In genomic region chr13:70061363-70061945, GRCm38 (mm10) we compare ENCODE assay signal across 23 mouse cellular contexts.
DNase-seq lines count a peak whose midpoint lies in the region; ATAC-seq and TF ChIP-seq lines count a peak whose summit lies in the region.
"Had no signal": no experiment of that assay in that cellular context is flagged by ENCODE, and none has a peak within 500 bp of the region (broad histone marks: within the 10 kb centered on the region; RNA-seq: fewer than 3 reads in every experiment).

No protein-coding gene starts in this region.

- H3K36me3 ChIP-seq in midbrain, embryonic 13.5 days: no peaks in the 10 kb centered on the region
- no peaks in the 10 kb centered on the region for H3K36me3 ChIP-seq in midbrain, embryonic 10.5 days
- H3K36me3 ChIP-seq in hindbrain, postnatal 0 days (ENCODE audit: insufficient read depth, low read length): no peaks in the 10 kb centered on the region
- H3K36me3 ChIP-seq: embryonic facial prominence, embryonic 12.5 days; heart, embryonic 15.5 days; midbrain, embryonic 12.5 days had no signal

- no peak overlapping the region for H3K4me3 ChIP-seq in midbrain, embryonic 13.5 days (replicated peaks)
- no peak overlapping the region for H3K4me3 ChIP-seq in midbrain, embryonic 10.5 days
- H3K4me3 ChIP-seq in hindbrain, postnatal 0 days (ENCODE audit: low read length): no peak overlapping the region
- H3K4me3 ChIP-seq: embryonic facial prominence, embryonic 12.5 days; heart, embryonic 15.5 days; midbrain, embryonic 12.5 days had no signal

- no peak overlapping the region for H3K9ac ChIP-seq in midbrain, embryonic 13.5 days (replicated peaks)
- no peak overlapping the region for H3K9ac ChIP-seq in hindbrain, postnatal 0 days (replicated peaks; ENCODE audit: low read length)
- H3K9ac ChIP-seq: embryonic facial prominence, embryonic 12.5 days; heart, embryonic 15.5 days; midbrain, embryonic 12.5 days had no signal

- DNase-seq in cerebellum, postnatal 10 days: peak; percentile 13 to 26
- no peak for DNase-seq in cerebellum, postnatal 25 days
- DNase-seq in midbrain, embryonic 10.5 days (ENCODE audit: low spot score): no peak
- DNase-seq in Muller cell, postnatal 12 days (ENCODE audit: inconsistent ontology term): peak; percentile 10
- DNase-seq in hindbrain, postnatal 0 days (ENCODE audit: low spot score): peak; percentile 26
- no peak for DNase-seq in spleen, postnatal 14 days (ENCODE audit: low spot score in 2 of 2)
- DNase-seq in kidney, postnatal 14 days: no peak
- DNase-seq: adrenal gland, postnatal 25 days; cerebellum, adult 9-10 months; gastrocnemius, postnatal 36 days; heart, postnatal 36 days; kidney, adult 2 months; kidney, postnatal 10 days; layer of hippocampus, postnatal 36 days; right cerebral cortex, postnatal 14 days; spleen, adult 18-20 months; thymus, postnatal 14 days had no signal

- peak overlapping the region; percentile 48; the same call in 1 of the 2 replicates for H3K27ac ChIP-seq in midbrain, embryonic 13.5 days
- H3K27ac ChIP-seq in midbrain, embryonic 10.5 days (replicated peaks): no peak overlapping the region
- H3K27ac ChIP-seq in hindbrain, postnatal 0 days: 0 out of 2 replicates have a peak overlapping the region, but pooled peaks have one; percentile 32
- H3K27ac ChIP-seq: embryonic facial prominence, embryonic 12.5 days; heart, embryonic 15.5 days; macrophage; midbrain, embryonic 12.5 days had no signal

- WGBS in midbrain, embryonic 13.5 days: 71% methylated on average over 13 of the region's 13 CpGs
- 78% methylated on average over 13 of the region's 13 CpGs for WGBS in midbrain, embryonic 10.5 days
- 66% methylated on average over 13 of the region's 13 CpGs for WGBS in hindbrain, postnatal 0 days

- H3K4me1 ChIP-seq in midbrain, embryonic 13.5 days (replicated peaks): peaks cover 22% of the 10 kb centered on the region
- H3K4me1 ChIP-seq in midbrain, embryonic 10.5 days: peaks cover 6% of the 10 kb centered on the region
- no peaks in the 10 kb centered on the region for H3K4me1 ChIP-seq in hindbrain, postnatal 0 days (ENCODE audit: insufficient read depth, low read length)
- H3K4me1 ChIP-seq: embryonic facial prominence, embryonic 12.5 days; heart, embryonic 15.5 days had no signal

- no peaks in the 10 kb centered on the region for H3K9me3 ChIP-seq in midbrain, embryonic 13.5 days
- H3K9me3 ChIP-seq in midbrain, embryonic 10.5 days (replicated peaks): no peaks in the 10 kb centered on the region
- no peaks in the 10 kb centered on the region for H3K9me3 ChIP-seq in hindbrain, postnatal 0 days (ENCODE audit: low read length)
- H3K9me3 ChIP-seq: embryonic facial prominence, embryonic 12.5 days; heart, embryonic 15.5 days; midbrain, embryonic 12.5 days had no signal

- H3K27me3 ChIP-seq in midbrain, embryonic 13.5 days: no peaks in the 10 kb centered on the region
- no peaks in the 10 kb centered on the region for H3K27me3 ChIP-seq in midbrain, embryonic 10.5 days (ENCODE audit: low read depth, poor library complexity, severe bottlenecking)
- no peaks in the 10 kb centered on the region for H3K27me3 ChIP-seq in hindbrain, postnatal 0 days (ENCODE audit: insufficient read depth, low read length)
- H3K27me3 ChIP-seq: embryonic facial prominence, embryonic 12.5 days; heart, embryonic 15.5 days; midbrain, embryonic 12.5 days had no signal

- ATAC-seq in midbrain, embryonic 13.5 days: peak; percentile 57
- ATAC-seq in hindbrain, postnatal 0 days: 0 out of 2 replicates have a peak, but pooled peaks have one; percentile 24
- ATAC-seq: lung, postnatal 0 days had no signal

- H3K4me2 ChIP-seq in midbrain, embryonic 13.5 days (replicated peaks): no peak overlapping the region
- H3K4me2 ChIP-seq in hindbrain, postnatal 0 days (ENCODE audit: low read depth, low read length): no peak overlapping the region
- H3K4me2 ChIP-seq: embryonic facial prominence, embryonic 12.5 days; heart, embryonic 15.5 days; midbrain, embryonic 12.5 days had no signal

- no peak for TF ChIP-seq CTCF in hindbrain, postnatal 0 days (IDR thresholded peaks at IDR 0.05; ENCODE audit: low read depth)

Comparison
In these comparisons a context has a peak if more than half of its experiments do, and no peak if none do; other contexts are left out.
1. DNase-seq: peak in cerebellum, postnatal 10 days (2 of 2), Muller cell, postnatal 12 days (single experiment) and hindbrain, postnatal 0 days (single experiment); none in cerebellum, postnatal 25 days (0 of 2), midbrain, embryonic 10.5 days (single experiment), spleen, postnatal 14 days (0 of 2) and kidney, postnatal 14 days (single experiment).